Mouse (Mus musculus) thymus, adult 2 months (tissue): ENCODE results near the gene Pla2g6. TPM values are rescaled to one million over a fixed set of nuclear protein-coding genes. Genes with fewer than 3 reads are reported as not detected.

Source experiments
- DNase-seq: peaks from one replicate; pipeline ENCODE4 v3.0.0; 2021
- H3K27ac ChIP-seq: fragments of 200-500 bp; 2 replicates; pipeline ENCODE4 v1.5.1; 2012; ENCODE audit warnings: low read length, control low read depth; ENCODE audit not compliant: control insufficient read depth, insufficient read depth
- H3K27me3 ChIP-seq: fragments of 200-500 bp; 2 replicates; pipeline ENCODE4 v1.6.1; 2012; ENCODE audit warnings: mild to moderate bottlenecking, low read length, moderate library complexity, mixed read lengths; ENCODE audit not compliant: control insufficient read depth, insufficient read depth
- H3K36me3 ChIP-seq: fragments of 200-500 bp; 2 replicates; pipeline ENCODE4 v1.6.1; 2012; ENCODE audit warnings: mild to moderate bottlenecking, low read length, moderate library complexity; ENCODE audit not compliant: control insufficient read depth, insufficient read depth
- H3K4me1 ChIP-seq: fragments of 200-500 bp; replicated peaks from 2 replicates; pipeline ENCODE4 v1.6.1; 2012; ENCODE audit warnings: low read length; ENCODE audit not compliant: control insufficient read depth, insufficient read depth
- H3K4me3 ChIP-seq: fragments of 200-500 bp; 2 replicates; pipeline ENCODE4 v1.5.1; 2012; ENCODE audit warnings: mild to moderate bottlenecking, low read length, control low read depth, moderate library complexity; ENCODE audit not compliant: control insufficient read depth, insufficient read depth
- CTCF ChIP-seq: fragments of 200-500 bp; IDR thresholded peaks from 2 replicates; pipeline ENCODE4 v1.5.1; 2012; ENCODE audit warnings: mild to moderate bottlenecking, control low read depth, low read length, moderate library complexity, borderline replicate concordance; ENCODE audit not compliant: control insufficient read depth, poor library complexity, insufficient read depth; ENCODE audit errors: extremely low read depth
- POLR2A ChIP-seq: fragments of 200-500 bp; IDR thresholded peaks from 2 replicates; pipeline ENCODE4 v1.6.1; 2012; ENCODE audit warnings: mild to moderate bottlenecking, low read length, control low read depth, moderate library complexity; ENCODE audit not compliant: control insufficient read depth, poor library complexity, insufficient read depth; ENCODE audit errors: extremely low read depth
- WGBS: fragments of 180-500 bp; shearing (Covaris S2); methylation state at CpG from one replicate; pipeline ENCODE4 v1.1.7; 2018; 5-methylcytosine and 5-hydroxymethylcytosine counted together
- polyA plus RNA-seq: library from polyadenylated mRNA; depleted of rRNA; stranded (reverse); fragments of >200 nt; gene quantifications from 2 replicates; pipeline ENCODE4 v1.2.3, GENCODE M21; 2012

The Pla2g6 gene
- polyA plus RNA-seq, 1 experiment = 71.4 TPM

DNA sequence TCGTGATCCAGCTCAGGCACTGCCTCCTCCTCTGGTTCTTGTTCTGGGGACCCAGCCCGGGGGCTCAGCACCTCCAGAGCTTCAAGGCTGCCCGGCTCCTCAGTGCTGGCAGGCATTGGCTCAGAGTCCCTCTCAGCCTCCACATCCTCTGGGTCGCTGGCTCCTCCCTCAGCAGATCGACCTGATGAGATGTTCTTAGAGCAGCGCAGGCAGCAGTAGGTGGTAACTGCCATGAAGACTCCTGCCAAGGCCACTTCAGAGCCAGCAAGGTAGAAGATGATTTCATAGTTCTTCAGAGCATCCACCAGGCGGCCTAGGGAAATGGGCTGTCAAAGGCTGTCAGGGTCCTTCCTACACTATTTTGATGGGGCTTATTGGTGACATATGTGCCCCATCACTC, 77.0 kb downstream of the Pla2g6 start:
- peaks cover 18% of the 10 kb centered on the region for H3K27me3 ChIP-seq
- no peak for DNase-seq
- TF ChIP-seq POLR2A (no peak), CTCF (no peak)
- WGBS = 67% methylated on average over 7 of the region's 7 CpGs
- no peaks in the 10 kb centered on the region for H3K4me1 ChIP-seq
- no peaks in the 10 kb centered on the region for H3K36me3 ChIP-seq
- H3K27ac ChIP-seq = no peak overlapping the region
- no peak overlapping the region for H3K4me3 ChIP-seq

DNA sequence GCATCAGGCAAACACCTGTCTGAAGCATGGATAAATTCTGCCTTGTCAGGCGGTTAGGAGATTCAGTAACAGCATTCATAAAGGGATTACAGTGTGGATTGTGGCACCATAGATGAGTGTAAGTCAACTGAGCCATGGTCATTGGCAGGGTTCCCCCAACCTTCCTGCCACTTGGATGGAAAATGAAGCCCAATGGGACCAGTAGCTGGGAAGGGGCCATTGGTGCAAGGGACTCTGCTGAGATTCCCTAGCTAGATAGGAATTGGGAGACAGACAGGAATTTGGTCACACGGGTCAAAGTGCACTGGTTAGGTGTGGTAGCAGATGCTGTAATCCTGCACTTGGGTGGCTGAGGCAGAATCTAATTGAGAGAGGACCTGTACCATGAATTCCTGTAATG, 78.0 kb downstream of the Pla2g6 start:
- Histone ChIP-seq H3K4me3 (no peak overlapping the region), H3K27ac (no peak overlapping the region), H3K36me3 (no peaks in the 10 kb centered on the region), H3K27me3 (peaks cover 18% of the 10 kb centered on the region), H3K4me1 (peaks cover 6% of the 10 kb centered on the region)
- TF ChIP-seq POLR2A (no peak), CTCF (no peak)
- DNase-seq = no peak
- WGBS = 95% methylated on average over 2 of the region's 2 CpGs

DNA sequence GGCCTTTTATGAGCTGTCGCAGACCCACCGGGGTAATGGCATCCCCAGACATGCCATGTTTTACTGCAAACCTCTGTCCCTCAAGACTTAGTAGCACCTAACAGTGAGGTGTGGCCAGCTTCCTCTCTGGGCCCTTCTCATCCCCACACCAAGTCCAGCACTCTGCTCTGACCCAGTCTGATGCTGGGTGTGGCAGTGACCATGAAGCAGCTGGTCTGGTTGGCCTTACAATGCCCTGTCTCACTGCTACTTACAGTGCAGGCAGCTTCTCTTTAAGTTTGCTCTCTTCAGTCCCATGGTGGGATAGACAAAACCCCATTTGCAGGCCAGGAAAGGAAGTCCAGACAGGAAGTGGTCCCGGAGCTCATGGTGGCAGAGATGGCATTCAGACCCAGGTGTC, 82.9 kb downstream of the Pla2g6 start:
- WGBS = 67% methylated on average over 3 of the region's 3 CpGs
- Histone ChIP-seq H3K4me3 (no peak overlapping the region), H3K27me3 (no peaks in the 10 kb centered on the region), H3K36me3 (no peaks in the 10 kb centered on the region), H3K27ac (no peak overlapping the region), H3K4me1 (peaks cover 8% of the 10 kb centered on the region)
- TF ChIP-seq CTCF = no peak
- TF ChIP-seq POLR2A = no peak
- no peak for DNase-seq

DNA sequence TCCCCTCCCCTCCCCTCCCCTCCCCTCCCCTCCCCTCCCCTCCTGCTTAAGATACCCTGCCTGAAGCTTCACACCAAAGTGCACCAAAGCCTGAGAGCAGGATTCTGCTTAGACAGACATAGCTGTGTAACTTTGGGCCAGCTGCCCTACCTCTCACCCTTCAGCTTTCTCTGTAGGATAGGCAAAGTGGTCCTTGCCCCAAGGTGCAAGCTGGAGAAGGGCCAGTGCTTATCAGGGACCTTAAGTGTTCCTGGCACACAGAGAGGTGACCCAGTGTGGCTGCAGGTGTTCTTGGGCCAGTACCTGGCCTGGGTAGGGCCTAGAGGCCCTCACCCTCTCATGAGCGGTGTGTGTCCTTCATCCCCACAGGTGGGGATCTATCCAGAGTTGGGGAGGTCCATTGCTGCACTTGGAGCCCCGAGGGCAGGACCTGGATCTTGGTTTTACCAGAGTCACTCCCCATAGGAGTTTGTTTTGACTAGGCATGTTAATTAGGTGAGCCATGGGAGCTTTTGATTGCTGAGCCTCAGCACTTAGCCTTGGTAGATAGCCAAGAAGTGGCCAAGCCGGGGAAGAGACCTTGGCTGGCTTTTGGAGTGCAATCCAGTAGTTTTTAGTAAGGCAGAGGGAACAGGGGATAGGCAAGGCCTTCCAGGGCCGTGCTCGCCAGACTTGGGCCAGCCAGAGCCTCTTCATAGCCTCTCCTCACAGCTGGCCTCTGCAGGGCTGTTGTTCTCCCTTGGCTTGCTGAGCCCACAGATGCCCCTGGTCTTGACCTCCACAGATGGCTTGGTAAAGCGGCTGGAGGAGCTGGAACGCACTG, 83.9 kb downstream of the Pla2g6 start:
- 98% methylated on average over 7 of the region's 7 CpGs for WGBS
- Histone ChIP-seq H3K4me1 (peaks cover 8% of the 10 kb centered on the region), H3K36me3 (no peaks in the 10 kb centered on the region), H3K27me3 (no peaks in the 10 kb centered on the region), H3K27ac (no peak overlapping the region), H3K4me3 (no peak overlapping the region)
- DNase-seq = no peak
- TF ChIP-seq CTCF (no peak), POLR2A (no peak)

DNA sequence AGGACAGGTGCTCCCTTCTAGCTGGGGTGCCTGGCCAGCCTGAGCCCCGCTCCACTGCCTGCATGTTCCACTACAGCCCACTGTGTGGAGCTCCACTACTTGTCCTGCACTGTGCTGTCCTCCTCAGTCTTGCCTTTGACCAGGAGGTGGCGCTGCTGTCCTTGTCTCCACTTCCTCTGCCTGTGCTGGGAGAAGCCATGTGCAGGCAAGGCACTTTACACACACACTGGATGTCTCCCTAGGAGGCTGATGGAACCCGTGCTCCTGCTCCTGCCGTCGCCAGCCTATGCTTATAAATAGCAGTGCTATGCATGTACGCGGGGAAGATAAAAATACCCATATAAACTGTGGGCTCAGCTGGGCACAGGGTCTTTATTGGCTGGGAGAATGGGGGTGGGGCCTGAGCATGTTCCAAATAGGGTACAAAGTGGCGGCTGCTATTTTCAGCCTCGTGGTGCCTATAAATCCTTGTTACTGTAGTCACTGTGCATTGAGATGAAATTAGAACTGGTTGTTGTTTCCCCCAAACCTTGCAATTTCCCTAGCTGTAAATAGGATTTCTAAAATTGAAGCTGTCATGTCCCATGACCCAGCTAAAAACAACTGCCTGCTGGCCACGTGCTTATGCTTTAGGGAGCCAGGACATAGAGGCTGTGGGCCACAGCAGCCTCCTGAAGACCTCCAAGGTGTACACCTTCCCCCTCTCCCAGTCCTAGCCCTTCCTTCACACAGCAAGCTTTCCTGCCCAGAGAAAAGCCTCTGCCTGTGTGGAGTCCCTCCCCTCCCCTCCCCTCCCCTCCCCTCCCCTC, 84.8 kb downstream of the Pla2g6 start:
- peaks cover 8% of the 10 kb centered on the region for H3K4me1 ChIP-seq
- no peaks in the 10 kb centered on the region for H3K27me3 ChIP-seq
- no peaks in the 10 kb centered on the region for H3K36me3 ChIP-seq
- no peak overlapping the region for H3K4me3 ChIP-seq
- TF ChIP-seq POLR2A = no peak
- peak; percentile 100 for TF ChIP-seq CTCF
- 18% methylated on average over 10 of the region's 10 CpGs for WGBS
- DNase-seq = peak; percentile 93
- H3K27ac ChIP-seq = no peak overlapping the region

DNA sequence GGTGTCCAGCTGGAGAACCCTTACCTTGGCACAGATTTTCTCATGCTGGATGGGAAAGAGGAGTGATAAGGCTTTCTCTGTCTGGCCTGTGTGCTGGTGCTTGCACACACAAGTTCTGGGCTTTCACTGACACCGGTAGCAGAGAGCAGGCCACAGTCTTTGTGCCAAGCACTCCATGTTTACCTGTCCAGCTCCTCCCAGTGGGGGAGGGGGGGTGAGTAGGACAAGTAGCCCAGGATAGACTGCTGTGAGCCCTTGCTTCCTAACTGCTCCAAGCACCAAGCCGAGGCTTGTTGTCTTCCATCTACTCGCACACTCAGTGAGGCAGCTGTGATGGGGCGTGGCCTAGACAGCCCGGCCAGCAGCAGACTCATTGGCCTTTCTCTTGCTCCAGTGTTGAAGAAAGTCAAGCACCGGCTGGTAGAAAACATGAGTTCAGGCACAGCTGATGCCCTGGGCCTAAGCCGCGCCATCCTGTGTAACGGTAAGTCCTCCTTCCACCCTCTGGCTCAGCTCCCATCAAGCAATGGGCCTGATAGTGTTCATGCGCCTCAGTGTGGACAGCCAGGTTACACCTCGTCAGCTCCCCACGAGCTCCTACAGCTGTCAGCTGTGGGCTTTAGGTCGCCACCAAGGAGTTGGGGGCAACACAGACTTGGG, 85.5 kb downstream of the Pla2g6 start:
- no peak overlapping the region for H3K27ac ChIP-seq
- 82% methylated on average over 13 of the region's 13 CpGs for WGBS
- peaks cover 8% of the 10 kb centered on the region for H3K4me1 ChIP-seq
- TF ChIP-seq CTCF (no peak), POLR2A (no peak)
- DNase-seq = no peak
- H3K36me3 ChIP-seq = no peaks in the 10 kb centered on the region
- H3K4me3 ChIP-seq = no peak overlapping the region
- no peaks in the 10 kb centered on the region for H3K27me3 ChIP-seq
